Mouse (Mus musculus) CH12.LX (cell line): ENCODE results near the gene Fosl2.

Experiments used
- CTCF ChIP-seq, 2 experiments: IDR thresholded peaks in 1 of 2; conservative IDR thresholded peaks in 1 of 2; 2 replicates each; pipeline ENCODE4 v1.5.1; 2011 to 2012; ENCODE audit warnings: low read depth in 2 of 2, low read length in 2 of 2, improper control_type of control experiment in 1 of 2, inconsistent platforms in 1 of 2, mild to moderate bottlenecking in 1 of 2, moderate library complexity in 1 of 2
- E2F4 ChIP-seq: IDR thresholded peaks from 2 replicates; pipeline ENCODE4 v1.6.1; 2011; ENCODE audit warnings: low read depth, low read length, improper control_type of control experiment; ENCODE audit not compliant: insufficient replicate concordance
- MAX ChIP-seq: IDR thresholded peaks from 2 replicates; pipeline ENCODE4 v1.6.1; 2011; ENCODE audit warnings: low read length, improper control_type of control experiment
- POLR2A ChIP-seq: IDR thresholded peaks from 2 replicates; pipeline ENCODE4 v1.6.1; 2011; ENCODE audit warnings: low read depth, mild to moderate bottlenecking, improper control_type of control experiment, low read length

GRCm38 (mm10) chr5:32191259-32191658 is 55.7 kb downstream of the Fosl2 start:
- no peak for TF ChIP-seq MAX
- no peak for TF ChIP-seq CTCF (conservative IDR thresholded peaks at IDR 0.05 in 1 of 2, IDR thresholded peaks at IDR 0.05 in 1 of 2; ENCODE audit: low read depth in 2 of 2, low read length in 2 of 2)
- TF ChIP-seq POLR2A, result no peak
- TF ChIP-seq E2F4, result no peak
